Mouse (Mus musculus): ENCODE data around the gene Wdfy3.

- TF ChIP-seq CTCF (IDR thresholded peaks at IDR 0.05; ENCODE audit: low read depth) (no peak), EP300 (optimal IDR thresholded peaks at IDR 0.05) (no peak)
These were observed 121.1 kb downstream of the Wdfy3 start for GRCm38 (mm10) chr5:101948641-101949040.

Data from stomach, postnatal 0 days (tissue).